8 mouse cellular contexts compared by ENCODE assay signal in genomic region chr7:27797906-27798811, GRCm38 (mm10). TPM values are rescaled to one million over a fixed set of nuclear protein-coding genes. Genes with fewer than 3 reads are reported as not detected.
DNase-seq lines count a peak whose midpoint lies in the region; ATAC-seq lines count a peak whose summit lies in the region.

No protein-coding gene starts in this region.

- no peak overlapping the region for H3K4me3 ChIP-seq in kidney, embryonic 14.5 days (ENCODE audit: low read length)
- H3K4me3 ChIP-seq in hindbrain, embryonic 10.5 days = peak overlapping the region; percentile 31; the same call in 1 of the 2 replicates
- no peak overlapping the region; the same call in 1 of the 2 replicates for H3K4me3 ChIP-seq in midbrain, embryonic 16.5 days (ENCODE audit: low read depth, low read length)

- H3K36me3 ChIP-seq in kidney, embryonic 14.5 days (ENCODE audit: control insufficient read depth, insufficient read depth, low read length) = no peaks in the 10 kb centered on the region
- 0 out of 2 replicates have a peak, but pooled peaks cover 3% of the 10 kb centered on the region for H3K36me3 ChIP-seq in hindbrain, embryonic 10.5 days
- no peaks in the 10 kb centered on the region for H3K36me3 ChIP-seq in midbrain, embryonic 16.5 days (ENCODE audit: control insufficient read depth, insufficient read depth, low read length)

- no peak overlapping the region; the same call in 1 of the 2 replicates for H3K27ac ChIP-seq in kidney, embryonic 14.5 days (ENCODE audit: low read depth, low read length)
- H3K27ac ChIP-seq in hindbrain, embryonic 10.5 days = peak overlapping the region; percentile 85
- H3K27ac ChIP-seq in midbrain, embryonic 16.5 days (ENCODE audit: low read length) = peak overlapping the region; percentile 19; the same call in 1 of the 2 replicates

- no peak overlapping the region for H3K4me2 ChIP-seq in kidney, embryonic 14.5 days (replicated peaks; ENCODE audit: low read depth, low read length)
- H3K4me2 ChIP-seq in midbrain, embryonic 16.5 days (ENCODE audit: low read length) = peak overlapping the region; percentile 31

- H3K4me1 ChIP-seq in kidney, embryonic 14.5 days (ENCODE audit: control insufficient read depth, insufficient read depth, low read length) = no peaks in the 10 kb centered on the region
- peaks cover 50% of the 10 kb centered on the region for H3K4me1 ChIP-seq in hindbrain, embryonic 10.5 days (replicated peaks)
- peaks cover 6% of the 10 kb centered on the region; the same call in 1 of the 2 replicates for H3K4me1 ChIP-seq in midbrain, embryonic 16.5 days (ENCODE audit: control insufficient read depth, insufficient read depth, low read length)

- no peaks in the 10 kb centered on the region for H3K9me3 ChIP-seq in kidney, embryonic 14.5 days (ENCODE audit: control insufficient read depth, low read length)
- H3K9me3 ChIP-seq in hindbrain, embryonic 10.5 days = peaks cover 10% of the 10 kb centered on the region; the same call in 1 of the 2 replicates
- H3K9me3 ChIP-seq in midbrain, embryonic 16.5 days (replicated peaks; ENCODE audit: control insufficient read depth, low read length, poor library complexity, severe bottlenecking) = no peaks in the 10 kb centered on the region

- H3K9ac ChIP-seq in kidney, embryonic 14.5 days (ENCODE audit: low read depth, low read length) = no peak overlapping the region
- H3K9ac ChIP-seq in midbrain, embryonic 16.5 days (ENCODE audit: low read depth, low read length) = no peak overlapping the region

- no peak for DNase-seq in kidney, adult 8-10 months
- DNase-seq in embryo, embryonic 10 days (ENCODE audit: low spot score) = peak; percentile 81
- DNase-seq in hindbrain, embryonic 10.5 days (ENCODE audit: low spot score) = peak; percentile 80
- no peak for DNase-seq in urinary bladder, postnatal 14 days (ENCODE audit: low spot score)

- no peaks in the 10 kb centered on the region for H3K27me3 ChIP-seq in kidney, embryonic 14.5 days (ENCODE audit: control insufficient read depth, insufficient read depth, low read length)
- H3K27me3 ChIP-seq in hindbrain, embryonic 10.5 days (ENCODE audit: insufficient read depth, poor library complexity, severe bottlenecking) = no peaks in the 10 kb centered on the region
- H3K27me3 ChIP-seq in midbrain, embryonic 16.5 days (ENCODE audit: control insufficient read depth, insufficient read depth, low read depth, low read length) = no peaks in the 10 kb centered on the region

- 38% methylated on average over 7 of the region's 8 CpGs for WGBS in kidney, embryonic 14.5 days
- 26% methylated on average over 8 of the region's 8 CpGs for WGBS in hindbrain, embryonic 10.5 days
- 16% methylated on average over 8 of the region's 8 CpGs for WGBS in midbrain, embryonic 16.5 days

- ATAC-seq in kidney, embryonic 14.5 days (ENCODE audit: low FRiP score, low TSS enrichment) = 0 out of 2 replicates have a peak, but pooled peaks have one; percentile 72
- 0 out of 2 replicates have a peak, but pooled peaks have one; percentile 62 for ATAC-seq in midbrain, embryonic 16.5 days
- no peak for ATAC-seq in granulocyte monocyte progenitor cell, adult 5-6 weeks (replicated peaks; ENCODE audit: poor library complexity, severe bottlenecking)
- no peak for ATAC-seq in erythroblast, adult 5-6 weeks (replicated peaks; ENCODE audit: low FRiP score, poor library complexity, severe bottlenecking)

RNA-seq across cellular contexts. Expression of gene Zfp626, which starts 8.8 kb away (rescaled TPM):
- polyA plus RNA-seq in kidney, embryonic 14.5 days (2014; fragmentation: Nextera tagmentation; extraction: Ambion mirVana) = 2.0 and 2.5 TPM in 2 replicates
- polyA plus RNA-seq in hindbrain, embryonic 10.5 days (2016; fragmentation: Nextera tagmentation; extraction: Ambion mirVana) = 1.9 and 2.0 TPM in 2 replicates
- polyA plus RNA-seq in midbrain, embryonic 16.5 days (2015; fragmentation: Nextera tagmentation; extraction: Ambion mirVana) = 1.4 and 2.0 TPM in 2 replicates
- 9.5 and 10.6 TPM in 2 replicates for total RNA-seq in granulocyte monocyte progenitor cell, adult 5-6 weeks (2014; fragmentation: Nextera tagmentation)
- total RNA-seq in granulocyte monocyte progenitor cell, adult 5-6 weeks (2017) = 4.1 and 7.3 TPM in 2 replicates
- total RNA-seq in erythroblast, adult 5-6 weeks (2015; ENCODE audit: low replicate concordance) = 1.5 and 6.7 TPM in 2 replicates
- 0.68 and 2.8 TPM in 2 replicates for total RNA-seq in erythroblast, adult 5-6 weeks (2017; ENCODE audit: low replicate concordance)

RNA-seq across cellular contexts. Expression of gene Zfp59, which starts 40.2 kb away (rescaled TPM):
- 4.2 and 9.0 TPM in 2 replicates for polyA plus RNA-seq in kidney, embryonic 14.5 days (2014; fragmentation: Nextera tagmentation; extraction: Ambion mirVana)
- polyA plus RNA-seq in hindbrain, embryonic 10.5 days (2016; fragmentation: Nextera tagmentation; extraction: Ambion mirVana) = 9.0 and 11.0 TPM in 2 replicates
- 10.8 and 12.1 TPM in 2 replicates for polyA plus RNA-seq in midbrain, embryonic 16.5 days (2015; fragmentation: Nextera tagmentation; extraction: Ambion mirVana)
- 0.88 and 3.9 TPM in 2 replicates for total RNA-seq in granulocyte monocyte progenitor cell, adult 5-6 weeks (2014; fragmentation: Nextera tagmentation)
- 7.4 and 8.9 TPM in 2 replicates for total RNA-seq in granulocyte monocyte progenitor cell, adult 5-6 weeks (2017)
- total RNA-seq in erythroblast, adult 5-6 weeks (2015; ENCODE audit: low replicate concordance) = 0.63 and 1.9 TPM in 2 replicates
- 2.0 and 2.4 TPM in 2 replicates for total RNA-seq in erythroblast, adult 5-6 weeks (2017; ENCODE audit: low replicate concordance)

RNA-seq across cellular contexts. Expression of gene Zfp607a, which starts 59.2 kb away (rescaled TPM):
- polyA plus RNA-seq in kidney, embryonic 14.5 days (2014; fragmentation: Nextera tagmentation; extraction: Ambion mirVana) = 3.2 and 4.4 TPM in 2 replicates
- 2.4 and 3.6 TPM in 2 replicates for polyA plus RNA-seq in hindbrain, embryonic 10.5 days (2016; fragmentation: Nextera tagmentation; extraction: Ambion mirVana)
- 1.1 and 1.2 TPM in 2 replicates for polyA plus RNA-seq in midbrain, embryonic 16.5 days (2015; fragmentation: Nextera tagmentation; extraction: Ambion mirVana)
- total RNA-seq in granulocyte monocyte progenitor cell, adult 5-6 weeks (2014; fragmentation: Nextera tagmentation) = 4.7 and 9.4 TPM in 2 replicates
- 6.1 and 13.1 TPM in 2 replicates for total RNA-seq in granulocyte monocyte progenitor cell, adult 5-6 weeks (2017)
- 0.58 and 1.0 TPM in 2 replicates for total RNA-seq in erythroblast, adult 5-6 weeks (2015; ENCODE audit: low replicate concordance)
- 1.1 and 2.6 TPM in 2 replicates for total RNA-seq in erythroblast, adult 5-6 weeks (2017; ENCODE audit: low replicate concordance)

Comparison
In these comparisons a context has a peak if more than half of its experiments do, and no peak if none do; other contexts are left out.
1. ATAC-seq: peak in kidney, embryonic 14.5 days (single experiment) and midbrain, embryonic 16.5 days (single experiment); none in granulocyte monocyte progenitor cell, adult 5-6 weeks (single experiment) and erythroblast, adult 5-6 weeks (single experiment).
2. DNase-seq: peak in embryo, embryonic 10 days (single experiment) and hindbrain, embryonic 10.5 days (single experiment); none in kidney, adult 8-10 months (0 of 2) and urinary bladder, postnatal 14 days (single experiment).